Mouse (Mus musculus): ENCODE measurements around the gene Gli1. TPM values are rescaled to one million over a fixed set of nuclear protein-coding genes. Genes with fewer than 3 reads are reported as not detected.

Gli1 gene
- total RNA-seq, 2 experiments from 2014 or later: not detected

DNA sequence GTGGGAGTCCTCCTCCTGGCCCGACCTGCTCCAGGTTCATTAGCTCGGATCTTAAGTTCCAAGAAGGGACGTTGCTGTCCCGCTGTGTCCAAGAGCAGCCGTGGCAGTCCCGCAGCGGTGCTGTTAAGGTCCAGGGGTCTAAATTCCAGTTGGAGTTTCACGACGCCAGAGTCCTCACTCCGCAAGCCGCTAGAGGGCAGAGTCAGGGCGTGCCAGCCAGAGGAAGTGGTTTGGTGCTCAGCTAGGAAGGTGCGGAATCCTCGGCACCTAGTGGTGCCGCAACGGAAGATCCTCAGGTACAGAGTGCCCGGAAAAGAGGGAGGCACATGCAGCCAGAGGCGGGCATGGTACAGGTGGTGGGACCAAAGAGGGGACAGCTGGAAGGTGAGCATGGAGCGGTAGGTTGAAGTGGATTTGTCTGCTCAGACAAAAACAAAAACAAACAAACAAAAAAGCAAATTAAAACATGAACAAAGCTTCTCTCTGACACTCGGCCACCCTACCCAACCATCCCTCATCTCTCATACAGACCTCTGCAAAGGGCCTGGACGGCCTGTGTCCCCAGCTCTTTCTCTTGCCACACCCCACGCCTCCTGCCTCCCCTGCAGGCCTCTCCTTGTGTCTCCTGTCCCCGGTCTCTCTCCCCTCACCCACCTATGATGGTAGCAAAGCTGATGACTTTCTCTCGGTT, 9.0 kb upstream of the Gli1 start:
- ATAC-seq (replicated peaks; ENCODE audit: low FRiP score, low TSS enrichment, poor library complexity, severe bottlenecking): peak; percentile 88

GRCm38 (mm10) chr10:127349810-127350209, 8.0 kb upstream of the Gli1 start:
- ATAC-seq (replicated peaks; ENCODE audit: low FRiP score, low TSS enrichment, poor library complexity, severe bottlenecking): no peak

DNA sequence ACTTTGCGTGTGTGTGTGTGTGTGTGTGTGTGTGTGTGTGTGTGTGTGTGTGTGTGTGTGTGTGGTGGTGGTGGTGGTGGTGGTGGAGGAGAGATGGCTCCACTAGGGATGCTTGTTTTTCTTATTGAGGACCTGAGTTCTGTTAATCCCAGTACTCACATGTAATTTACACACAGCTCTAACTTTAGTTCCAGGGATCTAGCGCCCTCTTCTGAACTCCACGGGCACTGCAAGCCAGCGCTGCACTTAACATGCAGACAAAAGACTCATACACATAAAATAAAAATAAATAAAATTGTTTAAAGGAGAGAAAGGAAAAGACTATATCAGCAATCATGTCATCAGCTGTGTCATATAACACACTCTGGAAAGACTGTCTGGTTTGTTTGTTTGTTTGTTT, 7.2 kb upstream of the Gli1 start:
- no peak for ATAC-seq (replicated peaks; ENCODE audit: low FRiP score, low TSS enrichment, poor library complexity, severe bottlenecking)

DNA sequence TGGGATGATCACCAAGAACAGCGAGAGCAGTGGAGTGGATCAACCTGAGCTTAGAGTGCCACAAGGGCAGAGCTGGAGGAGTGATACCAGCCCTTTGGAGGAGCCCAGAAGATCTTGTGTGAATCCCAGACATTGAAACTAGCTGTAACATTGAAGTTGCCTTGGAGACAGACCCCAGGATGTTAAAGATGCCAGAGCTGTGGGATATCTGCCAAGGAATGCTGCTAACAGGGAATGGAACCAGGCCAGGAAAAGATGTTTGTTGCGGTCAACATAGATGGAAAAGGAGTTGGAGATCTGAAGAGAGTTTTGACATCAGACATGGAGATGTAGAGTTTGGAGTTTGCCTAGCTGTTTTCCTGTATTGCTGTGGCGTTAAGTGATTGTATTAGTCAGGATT, 4.4 kb upstream of the Gli1 start:
- no peak for ATAC-seq (replicated peaks; ENCODE audit: low FRiP score, low TSS enrichment, poor library complexity, severe bottlenecking)

DNA sequence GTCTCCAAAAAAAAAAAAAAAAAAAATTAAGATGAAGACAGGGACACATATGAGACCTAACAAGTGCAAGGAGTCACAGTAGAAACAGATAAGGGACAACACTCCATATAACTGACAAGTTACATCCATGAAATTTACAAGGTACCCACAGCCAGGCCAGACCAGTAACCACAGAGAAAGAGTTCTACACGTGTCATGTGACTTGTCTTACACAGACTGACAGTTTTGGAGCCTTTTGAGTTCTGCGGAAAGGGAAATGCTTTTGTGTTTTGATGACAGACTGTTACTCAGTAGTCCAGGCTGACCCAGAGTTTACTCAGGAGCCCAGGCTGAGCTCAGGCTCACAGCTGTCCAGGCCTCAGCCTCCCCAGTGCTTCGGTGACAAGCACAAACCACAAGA, 1.3 kb upstream of the Gli1 start:
- ATAC-seq (replicated peaks; ENCODE audit: low FRiP score, low TSS enrichment, poor library complexity, severe bottlenecking): no peak

DNA sequence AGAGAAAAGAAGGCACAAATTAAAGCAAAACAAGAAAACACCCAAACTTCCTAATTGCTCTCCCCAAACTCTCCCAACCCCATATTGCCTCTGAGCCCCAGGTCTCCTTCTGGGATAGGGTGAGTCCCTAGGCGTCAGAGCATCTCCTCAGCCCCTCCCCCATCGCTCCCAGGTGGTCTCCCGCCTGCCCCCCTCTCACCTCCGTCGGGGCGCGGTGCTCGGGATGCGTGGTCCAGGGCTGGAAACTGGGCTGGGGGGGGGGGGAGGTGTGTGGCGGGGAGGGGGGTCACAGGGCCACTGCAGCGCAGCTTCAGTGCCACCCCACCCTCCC, 449 bp downstream of the Gli1 start:
- ATAC-seq (replicated peaks; ENCODE audit: low FRiP score, low TSS enrichment, poor library complexity, severe bottlenecking): no peak

DNA sequence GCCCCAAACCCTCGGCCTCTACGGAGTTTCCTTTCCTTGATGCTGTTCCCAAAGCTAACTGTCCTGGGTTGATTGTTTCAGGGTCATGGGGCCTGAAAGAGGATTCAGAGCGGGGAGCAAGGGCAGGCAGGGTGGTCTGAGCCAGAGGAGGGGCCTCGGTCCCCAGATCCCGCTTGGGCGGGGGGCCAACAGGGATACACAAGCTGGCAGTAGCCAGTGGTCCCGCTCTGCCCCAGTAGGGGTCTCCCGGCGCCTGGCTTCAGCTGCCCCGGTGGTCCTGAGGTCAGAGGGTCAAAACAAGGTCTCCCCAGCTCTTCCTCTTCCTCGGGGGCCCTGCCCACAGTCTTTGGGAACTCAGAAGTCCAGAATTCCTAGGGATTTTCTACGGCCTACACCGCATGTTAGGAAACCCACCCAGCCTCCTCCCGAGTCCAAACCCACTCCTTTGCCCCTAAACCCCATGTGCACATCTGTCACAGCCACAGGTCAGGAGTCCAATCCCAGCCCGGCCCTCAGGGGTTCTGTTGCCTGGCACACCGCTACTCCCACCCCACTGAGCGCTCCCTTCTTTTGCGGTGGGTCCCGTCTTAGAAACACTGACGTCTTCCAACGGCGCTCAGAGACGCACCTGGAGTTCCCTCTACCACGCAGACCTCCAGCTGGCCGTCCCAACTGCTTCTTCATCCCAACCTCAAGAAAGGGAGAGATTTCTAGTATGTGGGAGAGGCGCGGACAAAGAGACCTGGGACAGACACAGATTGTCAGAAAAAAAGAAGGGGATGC, 1.0 kb downstream of the Gli1 start:
- ATAC-seq (replicated peaks; ENCODE audit: low FRiP score, low TSS enrichment, poor library complexity, severe bottlenecking): no peak

GRCm38 (mm10) chr10:127339683-127340576, 1.8 kb downstream of the Gli1 start:
- no peak for ATAC-seq (replicated peaks; ENCODE audit: low FRiP score, low TSS enrichment, poor library complexity, severe bottlenecking)

GRCm38 (mm10) chr10:127338930-127339682, 2.7 kb downstream of the Gli1 start:
- peak; percentile 89 for ATAC-seq (replicated peaks; ENCODE audit: low FRiP score, low TSS enrichment, poor library complexity, severe bottlenecking)

GRCm38 (mm10) chr10:127337536-127338099, 4.2 kb downstream of the Gli1 start:
- ATAC-seq (replicated peaks; ENCODE audit: low FRiP score, low TSS enrichment, poor library complexity, severe bottlenecking): no peak

DNA sequence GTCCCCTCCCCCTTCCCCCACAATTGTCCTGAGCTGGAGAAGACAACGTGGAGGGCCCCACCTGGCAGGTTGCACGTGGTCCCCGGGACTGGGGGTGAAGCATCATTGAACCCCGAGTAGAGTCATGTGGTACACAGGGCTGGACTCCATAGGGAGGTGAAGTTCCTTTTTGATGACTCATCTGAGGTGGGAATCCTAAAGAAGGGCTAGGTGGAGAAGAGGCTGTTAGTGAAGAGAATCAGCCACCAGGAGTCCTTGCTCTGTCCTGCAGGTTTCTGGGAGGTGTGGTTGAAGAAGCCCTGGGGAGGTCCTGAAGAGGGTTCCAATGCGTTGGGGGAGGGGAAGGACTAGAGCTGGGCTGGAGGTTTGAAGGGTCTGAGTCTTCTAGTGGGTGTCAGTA, 4.8 kb downstream of the Gli1 start:
- ATAC-seq (replicated peaks; ENCODE audit: low FRiP score, low TSS enrichment, poor library complexity, severe bottlenecking): no peak

DNA sequence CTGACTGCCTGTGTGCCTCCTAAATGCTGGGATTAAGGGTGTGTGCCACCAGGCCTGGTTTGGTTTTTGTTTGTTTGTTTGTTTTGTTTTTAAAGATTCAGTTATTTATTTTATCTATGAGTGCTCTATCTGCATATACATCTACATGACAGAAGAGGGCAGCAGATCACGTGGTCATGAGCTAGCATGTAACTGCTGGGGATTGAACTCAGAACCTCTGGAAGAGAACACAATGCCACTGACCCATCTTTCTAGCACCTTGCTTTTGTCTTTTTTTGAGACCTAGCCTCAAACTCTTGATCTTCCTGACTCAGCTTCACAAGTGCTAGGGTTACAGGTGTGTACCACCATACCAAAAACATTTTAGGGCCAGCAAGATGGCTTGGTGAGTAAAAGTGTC, 6.5 kb downstream of the Gli1 start:
- no peak for ATAC-seq (replicated peaks; ENCODE audit: low FRiP score, low TSS enrichment, poor library complexity, severe bottlenecking)

- ATAC-seq (replicated peaks; ENCODE audit: low FRiP score, low TSS enrichment, poor library complexity, severe bottlenecking): no peak
Observed at GRCm38 (mm10) chr10:127333152-127333551, 8.6 kb downstream of the Gli1 start.

DNA sequence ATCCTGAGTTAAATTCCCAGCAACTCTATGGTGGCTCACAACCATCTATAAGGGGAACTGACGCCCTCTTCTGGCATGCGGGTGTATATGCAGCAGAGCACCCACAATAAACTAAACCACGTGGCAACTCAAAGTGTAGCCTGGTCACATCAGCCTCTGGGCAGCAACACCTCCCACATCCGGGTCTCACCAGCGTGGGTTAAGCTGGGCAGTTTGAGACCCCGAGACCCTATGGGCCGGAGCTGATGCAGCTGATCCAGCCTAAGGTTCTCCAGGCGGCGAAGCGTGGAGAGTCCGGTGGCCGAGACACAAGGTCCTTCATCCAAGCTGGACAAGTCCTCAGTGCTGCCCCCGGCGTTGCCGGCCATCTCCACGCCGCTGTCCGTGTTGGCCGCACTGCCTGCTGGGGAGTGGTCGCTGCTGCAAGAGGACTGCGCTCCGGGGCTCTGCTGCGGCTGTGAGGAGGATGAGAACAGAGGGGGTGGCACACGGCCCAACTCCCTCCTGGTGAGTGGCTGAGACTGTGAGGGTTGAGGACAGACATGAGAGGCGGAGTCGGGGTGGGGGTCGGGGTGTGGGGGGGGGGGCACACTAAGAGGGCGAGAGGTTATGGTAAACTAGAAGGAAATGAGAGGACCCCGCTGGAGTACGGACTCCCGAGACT, 9.4 kb downstream of the Gli1 start:
- peak; percentile 42 for ATAC-seq (replicated peaks; ENCODE audit: low FRiP score, low TSS enrichment, poor library complexity, severe bottlenecking)

DNA sequence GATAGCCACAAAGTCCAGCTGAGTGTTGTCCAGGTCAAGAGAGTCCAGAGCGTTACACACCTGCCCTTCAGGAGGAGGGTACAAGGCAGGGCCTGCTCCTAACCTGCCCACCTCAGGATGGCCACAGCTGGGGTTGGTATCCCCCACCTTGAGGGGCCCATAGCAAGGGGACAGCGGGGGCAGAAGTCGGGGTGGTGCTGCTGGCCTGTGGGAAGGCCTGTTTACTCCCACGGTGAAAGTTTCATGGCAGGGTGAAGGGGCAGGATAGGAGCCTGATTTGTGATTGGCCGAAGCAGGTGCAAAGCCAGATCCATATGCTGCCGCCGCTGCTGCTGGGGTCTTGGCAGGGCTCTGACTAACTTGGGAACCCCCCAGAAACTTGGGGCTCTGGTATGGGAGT, 11.6 kb downstream of the Gli1 start:
- no peak for ATAC-seq (replicated peaks; ENCODE audit: low FRiP score, low TSS enrichment, poor library complexity, severe bottlenecking)

DNA sequence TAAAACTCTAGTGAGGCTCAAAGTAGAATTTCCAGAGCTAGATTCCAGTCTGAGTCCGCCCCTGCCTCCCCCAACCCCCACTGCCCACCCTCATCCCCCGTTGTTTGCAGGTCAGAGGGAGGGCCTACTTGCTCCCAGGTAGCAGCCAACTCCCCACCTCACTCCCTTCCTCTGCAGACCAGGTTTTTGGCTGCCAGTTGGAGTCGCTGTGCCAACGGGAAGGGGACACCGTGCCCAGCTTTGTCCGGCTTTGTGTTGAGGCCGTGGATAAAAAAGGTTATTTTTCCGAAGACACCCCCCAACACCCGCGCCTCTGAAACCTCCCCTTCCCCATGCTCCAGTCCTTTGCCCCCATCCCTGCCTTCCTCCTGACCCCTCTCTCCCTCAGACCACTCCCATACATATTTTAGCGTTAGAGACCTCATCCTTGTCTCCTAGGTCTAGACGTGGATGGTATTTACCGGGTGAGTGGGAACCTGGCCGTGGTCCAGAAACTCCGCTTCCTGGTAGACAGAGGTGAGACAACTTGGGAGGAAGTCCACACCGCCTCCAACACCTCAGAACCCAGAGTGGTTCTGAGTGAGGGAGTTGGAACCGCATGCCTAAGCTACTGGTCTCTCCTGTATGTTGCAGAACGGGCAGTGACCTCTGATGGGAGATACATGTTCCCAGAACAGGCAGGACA, 14.2 kb downstream of the Gli1 start:
- ATAC-seq (replicated peaks; ENCODE audit: low FRiP score, low TSS enrichment, poor library complexity, severe bottlenecking): no peak

DNA sequence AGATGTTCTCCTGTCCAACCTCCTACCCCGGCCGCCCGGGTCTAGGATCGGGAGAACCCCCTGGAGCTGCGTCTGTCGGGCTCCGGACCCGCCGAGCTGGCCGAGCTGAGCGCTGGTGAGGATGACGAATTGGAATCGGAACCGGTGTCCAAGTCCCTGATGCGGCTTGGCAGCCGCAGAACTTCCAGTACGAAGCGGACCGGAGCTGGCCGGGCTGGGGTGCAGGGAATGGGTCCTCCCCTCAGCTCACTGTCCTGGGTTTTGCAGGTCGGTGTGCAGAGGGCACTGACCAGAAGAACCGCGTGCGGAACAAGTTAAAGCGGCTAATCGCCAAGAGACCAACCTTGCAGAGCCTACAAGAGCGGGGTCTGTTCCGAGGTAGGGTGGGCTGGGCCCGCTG, 14.9 kb downstream of the Gli1 start:
- no peak for ATAC-seq (replicated peaks; ENCODE audit: low FRiP score, low TSS enrichment, poor library complexity, severe bottlenecking)

Measured in megakaryocyte-erythroid progenitor cell, adult 5-6 weeks (primary cell).